Mouse (Mus musculus): ENCODE measurements at regions not wholly inside any gene's neighbourhood (a gene's known extent, or its start where the extent isn't known, plus 50 kb on each side); places are given as distances from the start of the nearest gene placed in this dataset.

DNA sequence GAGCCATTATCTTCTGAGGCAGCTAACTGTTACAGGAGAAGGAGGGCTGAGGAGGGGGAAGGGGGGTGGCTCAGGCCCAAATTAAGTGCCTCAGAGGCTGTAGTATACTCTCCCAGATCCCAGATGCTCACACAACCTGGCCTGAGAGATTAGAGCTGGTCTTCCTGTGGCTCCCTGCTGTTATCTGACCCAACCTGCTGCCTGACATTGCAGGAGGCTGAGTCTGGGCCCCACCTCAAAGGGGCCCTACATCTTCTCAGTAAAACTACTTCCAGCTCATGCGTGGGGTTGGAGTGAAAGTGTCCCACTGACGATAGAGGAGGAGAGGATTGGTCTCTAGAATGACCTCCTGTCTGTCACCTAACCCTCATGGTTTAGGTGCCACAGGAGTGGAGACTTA lies 64.0 kb upstream of the Lmo2 start:
- DNase-seq, result no peak

DNA sequence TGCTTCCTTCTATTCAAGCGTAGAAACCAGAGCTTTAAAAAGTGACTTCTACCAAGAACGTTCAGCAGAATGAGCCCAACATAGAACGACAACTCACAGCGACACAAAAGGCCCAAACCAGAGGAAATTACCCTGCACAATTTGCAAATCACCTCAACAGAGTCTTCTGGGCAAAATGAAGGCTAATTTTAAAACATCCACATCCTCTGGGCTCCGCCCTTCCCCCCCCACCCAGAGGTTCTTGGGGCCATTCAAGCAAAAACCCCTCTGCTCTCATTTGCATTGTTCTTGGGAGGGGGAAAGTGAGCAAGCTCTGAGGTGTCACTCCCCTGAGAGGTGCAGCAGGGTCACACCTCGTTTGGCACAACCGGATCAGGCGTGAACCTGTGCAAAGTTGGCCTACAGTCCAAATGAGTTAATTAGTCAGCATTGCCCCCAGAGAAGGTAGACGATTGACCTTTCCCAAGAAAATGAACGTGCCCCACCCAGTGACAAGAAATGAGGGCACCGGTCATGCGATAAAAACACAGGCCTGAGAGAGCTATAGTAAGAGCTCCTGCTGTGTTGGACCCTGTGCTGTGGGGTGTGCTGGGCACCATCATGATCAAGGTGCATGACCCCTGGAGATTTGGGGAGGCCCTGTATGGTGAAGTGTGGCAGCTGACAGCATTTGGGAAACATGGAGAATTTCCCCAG lies 62.7 kb upstream of the Lmo2 start:
- DNase-seq, result no peak

DNA sequence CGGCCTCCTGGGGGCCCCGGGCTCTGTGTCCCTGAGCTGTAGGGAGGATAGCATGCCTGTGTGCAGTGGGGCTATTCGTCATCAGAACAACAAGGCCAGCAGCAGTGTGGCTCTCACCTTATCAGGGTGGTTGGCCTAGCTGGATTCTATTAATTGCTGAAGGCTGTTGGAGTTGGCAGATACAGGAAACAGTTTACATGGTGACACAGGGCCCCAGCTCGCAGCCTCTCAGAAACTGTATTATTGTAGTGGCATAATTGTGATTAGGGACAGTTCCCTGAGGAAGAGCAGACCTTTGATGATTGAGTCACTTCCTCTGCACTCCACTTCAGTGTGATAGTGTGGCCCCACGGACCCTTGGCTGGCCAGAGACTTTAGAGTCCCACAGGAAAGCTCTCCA lies 61.6 kb upstream of the Lmo2 start:
- no peak for DNase-seq

DNA sequence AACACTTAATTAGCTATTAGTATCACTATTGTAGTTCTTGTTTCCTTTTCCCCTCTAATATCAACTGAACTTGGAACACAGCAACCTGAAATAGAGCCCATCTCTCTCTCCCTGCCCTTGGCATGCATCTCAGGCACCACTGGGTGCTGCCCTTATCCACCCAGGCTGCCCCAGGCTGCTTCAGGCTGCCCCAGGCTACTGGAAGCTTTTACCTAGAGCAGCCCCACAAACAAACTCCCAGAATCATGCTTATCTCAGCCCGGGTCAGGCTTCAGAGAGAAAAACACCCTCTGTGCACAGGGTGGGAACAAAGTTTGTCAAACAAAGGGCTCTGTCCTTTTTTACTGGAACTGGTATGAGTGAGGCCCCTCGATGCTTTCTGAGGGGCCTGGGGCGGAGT lies 61.0 kb upstream of the Lmo2 start:
- DNase-seq, result no peak

DNA sequence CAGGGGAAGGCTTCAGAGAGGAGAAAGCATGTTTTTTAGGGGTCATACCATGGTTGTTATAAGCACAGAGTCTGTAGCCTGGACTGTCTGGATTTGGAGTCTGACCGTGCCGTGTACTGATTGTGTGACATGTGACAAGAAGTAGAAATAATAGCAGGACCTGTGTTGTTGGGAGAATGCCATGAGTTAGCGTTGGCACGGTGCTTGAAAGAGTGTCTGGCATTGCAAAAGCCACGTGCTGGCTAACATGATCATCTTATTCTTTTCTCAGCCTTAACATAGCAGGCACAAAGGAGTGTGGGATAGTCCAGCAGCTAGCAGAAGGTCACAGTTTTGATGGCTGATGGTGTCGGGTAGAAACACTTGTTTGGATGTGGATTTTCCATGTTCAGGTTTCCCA lies 58.1 kb upstream of the Lmo2 start:
- DNase-seq, result no peak

DNA sequence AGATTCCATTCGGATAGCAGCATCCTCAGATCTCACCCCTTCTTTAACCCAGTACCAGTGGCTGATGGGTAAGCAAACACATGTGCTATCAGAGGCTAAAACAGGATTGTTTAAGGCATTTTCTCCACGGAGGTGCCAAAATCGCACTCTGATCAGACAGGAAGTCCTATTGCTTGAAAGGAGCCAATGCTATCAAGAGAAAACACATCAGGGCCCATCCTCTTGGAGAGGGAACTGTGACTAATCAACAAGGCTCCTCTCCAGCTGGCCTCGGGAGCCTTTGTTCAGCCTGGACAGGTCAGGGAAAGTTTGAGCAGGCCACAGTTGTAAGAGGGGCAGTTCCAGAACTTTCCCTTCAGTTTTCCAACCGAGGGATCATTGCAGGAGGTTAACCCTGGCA lies 57.4 kb upstream of the Lmo2 start:
- no peak for DNase-seq

DNA sequence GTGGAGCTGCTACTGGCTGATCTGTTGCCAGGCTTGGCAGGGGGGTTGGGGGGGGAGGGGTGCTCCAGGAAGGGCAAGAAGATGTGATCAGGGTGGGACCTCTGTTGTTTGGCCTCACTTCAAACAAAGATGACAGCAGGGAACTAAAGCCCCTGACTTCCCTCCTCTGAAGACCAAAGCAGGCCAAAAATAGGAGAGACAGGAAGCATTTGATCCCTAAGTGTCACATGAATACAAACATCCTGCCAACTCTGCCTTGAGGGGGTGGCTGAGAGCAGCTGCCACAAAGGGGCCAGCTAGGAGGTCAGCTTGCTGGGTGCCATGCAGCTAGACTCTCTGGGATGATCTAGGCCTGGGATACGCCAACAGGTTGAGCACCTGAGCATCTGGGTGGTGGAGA lies 56.3 kb upstream of the Lmo2 start:
- no peak for DNase-seq

DNA sequence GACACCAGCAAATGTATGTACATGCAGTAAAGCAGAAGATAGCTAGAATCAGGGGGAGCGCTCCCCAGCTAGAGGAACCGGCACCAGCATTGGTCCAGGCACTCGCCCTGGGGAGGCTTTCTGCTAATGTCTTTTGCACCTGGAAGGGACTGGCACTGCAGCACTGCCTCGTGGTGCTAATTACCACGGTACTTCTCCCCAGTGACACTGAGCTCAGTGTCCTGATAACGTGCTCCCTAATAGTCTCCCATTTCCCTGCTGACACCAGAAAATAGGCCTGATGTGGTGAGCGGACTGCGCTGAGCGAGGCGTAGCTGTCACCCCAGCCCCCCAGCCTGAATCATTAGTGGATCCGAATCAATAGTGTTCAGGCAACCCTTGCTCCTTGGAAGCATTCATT lies 55.0 kb upstream of the Lmo2 start:
- DNase-seq, result no peak

DNA sequence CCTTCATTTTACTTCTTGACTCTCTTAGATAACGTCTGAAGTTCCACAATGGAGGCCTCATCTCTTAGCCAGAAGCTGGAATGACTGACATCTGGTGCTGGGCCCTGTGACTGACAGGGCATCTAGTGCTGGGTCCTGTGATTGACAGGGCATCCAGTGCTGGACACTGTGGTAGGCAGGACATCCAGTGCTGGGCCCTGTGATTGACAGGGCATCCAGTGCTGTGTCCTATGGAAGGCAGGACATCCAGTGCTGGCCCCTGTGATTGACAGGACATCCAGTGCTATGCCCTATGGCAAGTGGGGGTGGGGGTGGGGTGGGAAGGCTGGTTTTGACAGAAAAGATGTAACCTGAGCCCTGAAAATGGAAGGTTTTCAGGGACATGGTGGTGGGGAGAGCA lies 52.1 kb upstream of the Lmo2 start:
- DNase-seq, result no peak

DNA sequence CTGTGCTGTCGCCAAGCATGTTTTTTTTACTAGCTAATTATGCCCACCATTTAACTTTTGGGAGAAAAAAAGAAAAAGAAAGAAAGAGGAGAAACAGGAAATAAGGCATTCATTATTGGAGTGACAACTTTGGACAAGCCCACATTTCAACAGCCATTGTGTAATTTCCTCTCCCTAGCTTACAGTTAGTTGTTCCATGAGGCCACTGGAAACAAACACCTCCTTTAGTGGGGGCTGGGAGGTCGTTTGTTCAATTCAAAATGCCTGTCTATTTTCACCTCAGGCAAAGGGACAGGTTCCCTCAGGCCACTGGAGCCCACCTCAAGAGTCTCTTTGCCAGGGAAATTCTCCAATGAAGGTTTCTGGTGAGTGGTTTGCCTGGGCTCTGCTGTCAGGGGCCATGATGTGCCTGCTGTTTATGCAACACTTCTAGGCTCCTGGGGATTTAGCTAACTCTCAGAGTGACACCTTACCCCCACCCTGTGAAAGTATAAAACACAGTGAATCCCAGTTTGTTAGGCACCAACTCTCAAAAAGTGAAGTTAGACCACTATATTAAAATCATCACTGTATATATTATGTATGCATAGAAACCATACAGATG lies 51.1 kb upstream of the Lmo2 start:
- no peak for DNase-seq

Data from cerebellum, adult 9-11 months (tissue).